Mouse (Mus musculus): ENCODE measurements around the gene Tmco2.
"Not testable (repeated sequence)": the region's sequence is repeated elsewhere in the genome, so short reads cannot be mapped to it uniquely, and the experiment has no call there.

Tmco2 gene

GRCm38 (mm10) chr4:121109126-121109525 is at the start of gene Tmco2:
Gene Tmco2, minus strand, starts transcription at chr4:121109226.
- in situ Hi-C loops (cut with MboI; ENCODE audit: low pct_unique_long_range_greater_than_20kb in 1 of 2, low sequenced_read_pairs in 2 of 2, unreplicated experiment in 1 of 2): no loop called here

GRCm38 (mm10) chr4:121103304-121103703 is 5.7 kb downstream of the Tmco2 start:
- in situ Hi-C loops (cut with MboI; ENCODE audit: low pct_unique_long_range_greater_than_20kb in 1 of 2, low sequenced_read_pairs in 2 of 2, unreplicated experiment in 1 of 2): no loop called here

- in situ Hi-C loops (cut with MboI; ENCODE audit: low pct_unique_long_range_greater_than_20kb in 1 of 2, low sequenced_read_pairs in 2 of 2, unreplicated experiment in 1 of 2): no loop called here
These were observed 11.2 kb downstream of the Tmco2 start, which contains the start of gene Zmpste24 for GRCm38 (mm10) chr4:121097650-121098378. Gene Zmpste24, minus strand, starts transcription at chr4:121098241.

- in situ Hi-C loops (cut with MboI; ENCODE audit: low pct_unique_long_range_greater_than_20kb in 1 of 2, low sequenced_read_pairs in 2 of 2, unreplicated experiment in 1 of 2): no loop called here
These were observed 18.8 kb downstream of the Tmco2 start for GRCm38 (mm10) chr4:121090211-121090610.

GRCm38 (mm10) chr4:121088696-121089095 is 20.3 kb downstream of the Tmco2 start:
- in situ Hi-C loops (cut with MboI; ENCODE audit: low pct_unique_long_range_greater_than_20kb in 1 of 2, low sequenced_read_pairs in 2 of 2, unreplicated experiment in 1 of 2): no loop called here

GRCm38 (mm10) chr4:121084506-121084905 is 24.5 kb downstream of the Tmco2 start:
- in situ Hi-C loops (cut with MboI; ENCODE audit: low pct_unique_long_range_greater_than_20kb in 1 of 2, low sequenced_read_pairs in 2 of 2, unreplicated experiment in 1 of 2): no loop called here

- in situ Hi-C loops (cut with MboI; ENCODE audit: low pct_unique_long_range_greater_than_20kb in 1 of 2, low sequenced_read_pairs in 2 of 2, unreplicated experiment in 1 of 2): no loop called here
These were observed 28.6 kb downstream of the Tmco2 start for GRCm38 (mm10) chr4:121080395-121080794.

GRCm38 (mm10) chr4:121077915-121078646 is 30.9 kb downstream of the Tmco2 start:
- in situ Hi-C loops (cut with MboI; ENCODE audit: low pct_unique_long_range_greater_than_20kb in 1 of 2, low sequenced_read_pairs in 2 of 2, unreplicated experiment in 1 of 2): no loop called here

GRCm38 (mm10) chr4:121074250-121074649 is 34.8 kb downstream of the Tmco2 start:
- in situ Hi-C loops (cut with MboI; ENCODE audit: low pct_unique_long_range_greater_than_20kb in 1 of 2, low sequenced_read_pairs in 2 of 2, unreplicated experiment in 1 of 2): no loop called here

- in situ Hi-C loops (cut with MboI; ENCODE audit: low pct_unique_long_range_greater_than_20kb in 1 of 2, low sequenced_read_pairs in 2 of 2, unreplicated experiment in 1 of 2): no loop called here
These were observed 43.7 kb downstream of the Tmco2 start for GRCm38 (mm10) chr4:121065336-121065735.

GRCm38 (mm10) chr4:121059218-121059617 is 49.8 kb downstream of the Tmco2 start:
- in situ Hi-C loops (cut with MboI; ENCODE audit: low pct_unique_long_range_greater_than_20kb in 1 of 2, low sequenced_read_pairs in 2 of 2, unreplicated experiment in 1 of 2): not testable (repeated sequence)

GRCm38 (mm10) chr4:121057032-121057431 is 52.0 kb downstream of the Tmco2 start:
- in situ Hi-C loops (cut with MboI; ENCODE audit: low pct_unique_long_range_greater_than_20kb in 1 of 2, low sequenced_read_pairs in 2 of 2, unreplicated experiment in 1 of 2): no loop called here

- in situ Hi-C loops (cut with MboI; ENCODE audit: low pct_unique_long_range_greater_than_20kb in 1 of 2, low sequenced_read_pairs in 2 of 2, unreplicated experiment in 1 of 2): no loop called here
These were observed 52.7 kb downstream of the Tmco2 start for GRCm38 (mm10) chr4:121056342-121056741.
